ENCODE assay signal across 34 mouse cellular contexts in genomic region chr2:156568647-156569046, GRCm38 (mm10).
"Had no signal": no experiment of that assay in that cellular context is flagged by ENCODE, and none has a peak within 500 bp of the region (broad histone marks: within the 10 kb centered on the region; RNA-seq: fewer than 3 reads in every experiment).

No protein-coding gene starts in this region.

- H3K4me3 ChIP-seq: heart, embryonic 12.5 days; heart, embryonic 13.5 days; heart, embryonic 15.5 days; hindbrain, embryonic 10.5 days; hindbrain, embryonic 12.5 days; hindbrain, embryonic 13.5 days; hindbrain, embryonic 15.5 days; intestine, embryonic 15.5 days; kidney, embryonic 15.5 days; layer of hippocampus, adult 2 months; left cerebral cortex, adult 2 months had no signal

- H3K27me3 ChIP-seq: heart, embryonic 12.5 days; heart, embryonic 13.5 days; heart, embryonic 15.5 days; hindbrain, embryonic 12.5 days; hindbrain, embryonic 13.5 days; hindbrain, embryonic 15.5 days; intestine, embryonic 15.5 days; kidney, embryonic 15.5 days had no signal

- ATAC-seq: hindbrain, embryonic 16.5 days; hindbrain, postnatal 0 days; inflammation-experienced regulatory T-cells, adult 6 months; intestine, embryonic 15.5 days; intestine, embryonic 16.5 days; intestine, postnatal 0 days had no signal

- H3K4me1 ChIP-seq: heart, embryonic 12.5 days; heart, embryonic 13.5 days; heart, embryonic 15.5 days; hindbrain, embryonic 10.5 days; hindbrain, embryonic 12.5 days; hindbrain, embryonic 13.5 days; hindbrain, embryonic 15.5 days; intestine, embryonic 15.5 days; kidney, embryonic 15.5 days had no signal

- DNase-seq: heart, postnatal 10 days; heart, postnatal 14 days; heart, postnatal 36 days; heart, postnatal 4 days; kidney, adult 11 months; kidney, adult 18-20 months; kidney, adult 2 months; kidney, adult 8-10 months; kidney, adult 9 months; kidney, postnatal 10 days; kidney, postnatal 14 days; kidney, postnatal 25 days; kidney, postnatal 36 days; kidney, postnatal 4 days; layer of hippocampus, adult 9-11 months; layer of hippocampus, postnatal 36 days had no signal

- H3K4me2 ChIP-seq: heart, embryonic 12.5 days; heart, embryonic 13.5 days; heart, embryonic 15.5 days; hindbrain, embryonic 12.5 days; hindbrain, embryonic 13.5 days; hindbrain, embryonic 14.5 days; hindbrain, embryonic 15.5 days; intestine, embryonic 15.5 days; kidney, embryonic 15.5 days had no signal

- H3K27ac ChIP-seq: heart, embryonic 13.5 days; heart, embryonic 15.5 days; hindbrain, embryonic 10.5 days; hindbrain, embryonic 12.5 days; hindbrain, embryonic 13.5 days; hindbrain, embryonic 14.5 days; hindbrain, embryonic 15.5 days; hindbrain, postnatal 0 days; intestine, embryonic 15.5 days; kidney, embryonic 15.5 days; kidney, postnatal 0 days; layer of hippocampus, adult 2 months; left cerebral cortex, adult 2 months had no signal

- H3K9ac ChIP-seq: heart, embryonic 12.5 days; heart, embryonic 13.5 days; heart, embryonic 15.5 days; hindbrain, embryonic 12.5 days; hindbrain, embryonic 13.5 days; hindbrain, embryonic 14.5 days; hindbrain, embryonic 15.5 days; intestine, embryonic 15.5 days; kidney, embryonic 15.5 days had no signal

- H3K9me3 ChIP-seq: heart, embryonic 12.5 days; heart, embryonic 13.5 days; heart, embryonic 15.5 days; hindbrain, embryonic 10.5 days; hindbrain, embryonic 12.5 days; hindbrain, embryonic 13.5 days; hindbrain, embryonic 15.5 days; intestine, embryonic 15.5 days; kidney, embryonic 15.5 days had no signal
